Mouse (Mus musculus): ENCODE measurements around the gene Prkar1b. TPM values are rescaled to one million over a fixed set of nuclear protein-coding genes. Genes with fewer than 3 reads are reported as not detected.

Prkar1b gene
- polyA plus RNA-seq, 1 experiment from 2014 or later = 8.4 TPM

DNA sequence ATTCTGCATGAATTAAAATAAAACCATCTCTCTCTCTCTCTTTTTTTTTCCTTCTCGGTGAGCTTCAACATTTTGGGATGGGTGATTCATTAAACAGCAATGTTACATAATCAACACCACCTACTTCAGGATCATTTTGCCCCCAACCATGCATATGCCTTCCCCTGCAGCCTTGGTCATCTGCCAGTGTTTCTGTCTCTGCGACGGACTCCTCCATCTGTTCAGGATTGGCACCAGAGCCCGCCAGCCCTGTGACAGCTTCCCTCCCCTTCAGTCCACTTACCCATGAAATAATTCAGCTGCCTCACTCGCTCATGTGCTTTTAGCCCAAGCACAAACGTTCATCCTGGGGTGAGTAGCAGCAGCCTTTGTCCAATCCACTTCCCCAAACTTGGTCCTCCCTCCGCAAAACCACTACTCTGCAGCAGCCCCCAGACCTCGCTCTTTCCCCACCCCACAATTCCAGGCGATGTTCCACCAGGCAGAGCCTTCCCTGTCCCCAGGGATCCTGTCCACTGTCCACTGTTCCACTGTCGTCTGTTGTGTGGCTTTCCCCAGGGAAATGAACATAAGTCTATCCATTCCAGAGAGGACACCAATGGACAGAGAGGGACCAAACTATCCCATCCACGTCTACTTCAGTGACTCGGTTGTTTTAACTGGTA lies 11.4 kb downstream of the Prkar1b start:
- Histone ChIP-seq H3K4me3 (ENCODE audit: low read length) (no peak overlapping the region), H3K9ac (ENCODE audit: low read length) (no peak overlapping the region), H3K9me3 (replicated peaks; ENCODE audit: control insufficient read depth, low read length) (no peaks in the 10 kb centered on the region), H3K4me1 (ENCODE audit: control insufficient read depth, insufficient read depth, low read length) (peaks cover 6% of the 10 kb centered on the region; the same call in 1 of the 2 replicates), H3K4me2 (ENCODE audit: low read depth, low read length) (no peak overlapping the region), H3K27ac (ENCODE audit: low read length) (no peak overlapping the region), H3K27me3 (ENCODE audit: control insufficient read depth, insufficient read depth, low read length) (no peaks in the 10 kb centered on the region), H3K36me3 (ENCODE audit: control insufficient read depth, insufficient read depth) (no peaks in the 10 kb centered on the region)
- no peak for ATAC-seq (replicated peaks; ENCODE audit: extremely low read depth, insufficient read depth, low FRiP score)
- WGBS = 52% methylated on average over 12 of the region's 12 CpGs

DNA sequence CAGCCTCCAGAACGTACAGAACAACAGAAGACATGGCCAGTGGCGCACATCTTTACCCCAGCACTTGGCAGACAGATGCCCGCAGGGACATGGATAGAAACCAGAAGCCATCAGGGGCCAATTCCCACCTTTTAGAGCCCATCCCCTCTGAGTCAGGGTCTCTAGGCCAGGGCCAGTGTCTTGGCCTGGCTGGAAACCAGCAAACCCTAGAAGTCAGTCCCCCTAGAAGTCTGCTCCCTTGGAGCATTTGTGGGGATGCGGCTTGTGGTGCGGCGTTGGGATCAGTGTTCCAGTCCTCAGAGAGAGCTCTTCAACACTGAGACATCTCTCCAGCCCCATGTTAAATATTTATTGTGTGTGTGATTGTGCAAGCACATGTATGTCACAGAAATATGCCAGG lies 12.6 kb downstream of the Prkar1b start:
- WGBS = 85% methylated on average over 6 of the region's 6 CpGs
- Histone ChIP-seq H3K9ac (ENCODE audit: low read length) (no peak overlapping the region), H3K4me2 (ENCODE audit: low read depth, low read length) (no peak overlapping the region), H3K36me3 (ENCODE audit: control insufficient read depth, insufficient read depth) (no peaks in the 10 kb centered on the region), H3K4me3 (ENCODE audit: low read length) (no peak overlapping the region), H3K9me3 (replicated peaks; ENCODE audit: control insufficient read depth, low read length) (no peaks in the 10 kb centered on the region), H3K27ac (ENCODE audit: low read length) (no peak overlapping the region), H3K4me1 (ENCODE audit: control insufficient read depth, insufficient read depth, low read length) (peaks cover 6% of the 10 kb centered on the region; the same call in 1 of the 2 replicates), H3K27me3 (ENCODE audit: control insufficient read depth, insufficient read depth, low read length) (no peaks in the 10 kb centered on the region)
- ATAC-seq (replicated peaks; ENCODE audit: extremely low read depth, insufficient read depth, low FRiP score) = no peak

DNA sequence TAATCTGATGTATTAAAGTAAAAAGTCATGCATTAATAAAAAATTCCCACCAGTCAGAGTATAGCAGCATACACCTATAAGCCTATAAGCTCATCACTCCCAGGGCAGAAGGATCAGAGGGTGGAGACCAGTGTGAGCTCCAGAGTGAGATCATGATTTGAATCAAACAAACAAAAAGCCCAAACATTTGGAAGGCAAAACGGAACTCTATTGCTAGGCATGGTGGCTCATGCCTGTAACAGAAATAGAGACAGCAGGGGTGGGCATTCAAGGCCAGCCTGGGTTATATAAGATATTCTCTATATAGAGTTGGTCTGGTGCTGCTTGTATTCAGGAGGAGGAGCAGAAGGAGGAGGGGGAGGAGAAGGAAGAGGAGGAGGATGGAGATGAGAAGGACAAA lies 13.5 kb downstream of the Prkar1b start:
- Histone ChIP-seq H3K4me2 (ENCODE audit: low read depth, low read length) (no peak overlapping the region), H3K9me3 (replicated peaks; ENCODE audit: control insufficient read depth, low read length) (no peaks in the 10 kb centered on the region), H3K4me3 (ENCODE audit: low read length) (no peak overlapping the region), H3K27me3 (ENCODE audit: control insufficient read depth, insufficient read depth, low read length) (no peaks in the 10 kb centered on the region), H3K36me3 (ENCODE audit: control insufficient read depth, insufficient read depth) (no peaks in the 10 kb centered on the region), H3K4me1 (ENCODE audit: control insufficient read depth, insufficient read depth, low read length) (peaks cover 6% of the 10 kb centered on the region; the same call in 1 of the 2 replicates), H3K27ac (ENCODE audit: low read length) (no peak overlapping the region), H3K9ac (ENCODE audit: low read length) (no peak overlapping the region)
- 68% methylated on average over 1 of the region's 1 CpGs for WGBS
- no peak for ATAC-seq (replicated peaks; ENCODE audit: extremely low read depth, insufficient read depth, low FRiP score)

DNA sequence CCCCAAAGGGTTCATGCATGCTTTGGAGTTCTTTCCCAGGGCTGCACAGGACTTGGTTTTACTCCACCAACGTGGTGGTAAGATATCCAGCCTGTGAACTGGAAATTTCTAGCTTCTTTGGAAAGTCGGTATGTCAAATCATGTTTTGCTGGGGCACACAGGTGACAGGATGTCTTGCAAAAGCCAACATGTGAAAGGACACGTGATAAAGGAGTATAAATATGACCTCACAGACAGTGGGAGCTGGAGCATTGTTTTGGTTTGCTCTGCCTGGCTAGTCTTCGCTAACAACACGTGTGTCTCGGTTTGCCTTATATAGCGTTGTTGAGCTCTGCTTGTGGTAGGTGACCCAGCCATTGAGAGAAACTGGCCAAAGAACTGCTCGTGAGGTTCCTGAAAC lies 15.3 kb downstream of the Prkar1b start:
- Histone ChIP-seq H3K36me3 (ENCODE audit: control insufficient read depth, insufficient read depth) (no peaks in the 10 kb centered on the region), H3K9me3 (replicated peaks; ENCODE audit: control insufficient read depth, low read length) (no peaks in the 10 kb centered on the region)
- no peak for ATAC-seq (replicated peaks; ENCODE audit: extremely low read depth, insufficient read depth, low FRiP score)

DNA sequence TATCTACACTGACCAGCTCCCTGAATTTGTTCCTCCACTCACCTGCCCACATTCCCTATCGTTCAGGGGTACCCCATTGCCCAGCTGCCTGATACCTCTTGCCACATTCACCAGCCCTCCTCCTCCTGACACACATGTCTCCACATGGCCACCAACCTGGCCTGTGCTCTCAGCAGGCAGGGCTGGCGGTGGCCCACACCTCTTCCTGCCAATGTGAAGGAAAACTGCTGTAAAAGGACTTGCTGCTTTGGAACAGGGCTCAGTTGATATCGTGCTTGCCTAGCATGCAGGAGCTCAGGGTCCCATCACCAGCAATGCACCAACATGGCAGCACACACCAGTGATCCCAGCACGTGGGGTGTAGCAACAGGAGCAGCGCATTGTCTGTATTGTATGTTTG lies 19.4 kb downstream of the Prkar1b start:
- H3K36me3 ChIP-seq (ENCODE audit: control insufficient read depth, insufficient read depth) = no peaks in the 10 kb centered on the region
- H3K9me3 ChIP-seq (replicated peaks; ENCODE audit: control insufficient read depth, low read length) = no peaks in the 10 kb centered on the region
- H3K4me3 ChIP-seq (ENCODE audit: low read length) = no peak overlapping the region
- no peak overlapping the region for H3K4me2 ChIP-seq (ENCODE audit: low read depth, low read length)
- H3K27me3 ChIP-seq (ENCODE audit: control insufficient read depth, insufficient read depth, low read length) = peaks cover 9% of the 10 kb centered on the region
- H3K27ac ChIP-seq (ENCODE audit: low read length) = no peak overlapping the region
- WGBS = 74% methylated on average over 5 of the region's 5 CpGs
- H3K4me1 ChIP-seq (ENCODE audit: control insufficient read depth, insufficient read depth, low read length) = peaks cover 3% of the 10 kb centered on the region; the same call in 1 of the 2 replicates
- H3K9ac ChIP-seq (ENCODE audit: low read length) = no peak overlapping the region
- ATAC-seq (replicated peaks; ENCODE audit: extremely low read depth, insufficient read depth, low FRiP score) = no peak

More for the DNA sequence above, 15.3 kb downstream of the Prkar1b start:
- no peak overlapping the region for H3K27ac ChIP-seq (ENCODE audit: low read length)
- H3K27me3 ChIP-seq (ENCODE audit: control insufficient read depth, insufficient read depth, low read length) = peaks cover 9% of the 10 kb centered on the region
- H3K9ac ChIP-seq (ENCODE audit: low read length) = no peak overlapping the region
- H3K4me2 ChIP-seq (ENCODE audit: low read depth, low read length) = no peak overlapping the region
- no peaks in the 10 kb centered on the region for H3K4me1 ChIP-seq (ENCODE audit: control insufficient read depth, insufficient read depth, low read length)
- WGBS = 74% methylated on average over 8 of the region's 8 CpGs
- no peak overlapping the region for H3K4me3 ChIP-seq (ENCODE audit: low read length)

DNA sequence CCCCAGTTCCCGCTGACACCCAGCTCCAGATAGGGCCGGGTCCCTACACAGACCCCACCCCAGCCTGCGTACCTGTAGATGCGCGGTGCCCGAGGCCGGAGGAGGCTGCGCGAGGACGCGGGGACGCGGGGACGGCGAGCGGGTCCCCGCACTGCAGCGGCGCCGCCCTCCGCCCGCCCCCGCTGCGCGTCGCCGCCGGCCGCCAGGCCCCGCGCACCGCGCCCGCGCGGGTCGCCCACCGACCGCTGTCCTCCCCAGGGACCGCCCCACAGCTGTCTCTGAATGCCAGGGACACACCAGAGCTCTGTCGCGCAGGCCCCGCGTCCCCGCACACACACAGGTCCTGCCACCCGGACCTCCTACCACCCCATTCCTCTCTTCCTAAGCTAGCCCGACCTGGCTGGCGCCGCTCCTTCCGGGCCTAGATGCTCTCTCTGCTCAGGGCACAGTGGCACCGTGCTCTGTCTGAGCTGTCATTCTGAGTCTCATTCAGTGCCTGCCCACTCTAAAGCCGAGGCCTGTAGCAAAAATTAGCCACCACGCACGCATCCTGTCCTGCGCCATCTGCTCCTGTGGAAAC lies 20.1 kb downstream of the Prkar1b start:
- H3K9ac ChIP-seq (ENCODE audit: low read length) = peak overlapping the region; percentile 76
- H3K4me1 ChIP-seq (ENCODE audit: control insufficient read depth, insufficient read depth, low read length) = peaks cover 3% of the 10 kb centered on the region; the same call in 1 of the 2 replicates
- peaks cover 9% of the 10 kb centered on the region for H3K27me3 ChIP-seq (ENCODE audit: control insufficient read depth, insufficient read depth, low read length)
- H3K4me2 ChIP-seq (ENCODE audit: low read depth, low read length) = peak overlapping the region; percentile 95
- H3K4me3 ChIP-seq (ENCODE audit: low read length) = peak overlapping the region; percentile 62
- no peaks in the 10 kb centered on the region for H3K9me3 ChIP-seq (replicated peaks; ENCODE audit: control insufficient read depth, low read length)
- no peaks in the 10 kb centered on the region for H3K36me3 ChIP-seq (ENCODE audit: control insufficient read depth, insufficient read depth)
- peak; percentile 63 for ATAC-seq (replicated peaks; ENCODE audit: extremely low read depth, insufficient read depth, low FRiP score)
- H3K27ac ChIP-seq (ENCODE audit: low read length) = no peak overlapping the region
- 4% methylated on average over 55 of the region's 55 CpGs for WGBS

DNA sequence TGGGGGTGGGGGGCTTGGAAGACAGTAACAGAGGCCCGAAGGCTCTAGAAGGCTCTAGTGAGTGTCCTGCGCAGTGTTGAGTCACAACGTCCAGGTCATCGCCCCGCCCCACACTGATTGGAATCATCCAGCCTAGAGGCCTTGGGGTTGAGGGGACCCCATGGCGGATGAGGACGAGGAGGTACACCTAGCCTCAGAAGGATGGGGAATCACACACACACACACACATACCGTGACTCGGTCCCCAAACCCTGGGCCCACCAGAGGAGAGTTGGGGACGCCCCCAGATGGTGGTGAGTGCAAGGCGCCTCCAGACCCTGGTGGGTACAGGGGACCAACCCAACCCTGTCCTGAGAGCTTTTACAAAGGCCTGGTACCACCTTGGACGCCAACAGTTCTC lies 20.7 kb downstream of the Prkar1b start:
- 11% methylated on average over 12 of the region's 12 CpGs for WGBS
- Histone ChIP-seq H3K36me3 (ENCODE audit: control insufficient read depth, insufficient read depth) (no peaks in the 10 kb centered on the region), H3K9ac (ENCODE audit: low read length) (peak overlapping the region; percentile 76), H3K27ac (ENCODE audit: low read length) (no peak overlapping the region), H3K4me1 (ENCODE audit: control insufficient read depth, insufficient read depth, low read length) (peaks cover 3% of the 10 kb centered on the region; the same call in 1 of the 2 replicates), H3K4me2 (ENCODE audit: low read depth, low read length) (peak overlapping the region; percentile 95), H3K9me3 (replicated peaks; ENCODE audit: control insufficient read depth, low read length) (no peaks in the 10 kb centered on the region), H3K4me3 (ENCODE audit: low read length) (peak overlapping the region; percentile 62), H3K27me3 (ENCODE audit: control insufficient read depth, insufficient read depth, low read length) (peaks cover 9% of the 10 kb centered on the region)
- 0 out of 2 replicates have a peak, but pooled peaks have one; percentile 42 for ATAC-seq (replicated peaks; ENCODE audit: extremely low read depth, insufficient read depth, low FRiP score)

DNA sequence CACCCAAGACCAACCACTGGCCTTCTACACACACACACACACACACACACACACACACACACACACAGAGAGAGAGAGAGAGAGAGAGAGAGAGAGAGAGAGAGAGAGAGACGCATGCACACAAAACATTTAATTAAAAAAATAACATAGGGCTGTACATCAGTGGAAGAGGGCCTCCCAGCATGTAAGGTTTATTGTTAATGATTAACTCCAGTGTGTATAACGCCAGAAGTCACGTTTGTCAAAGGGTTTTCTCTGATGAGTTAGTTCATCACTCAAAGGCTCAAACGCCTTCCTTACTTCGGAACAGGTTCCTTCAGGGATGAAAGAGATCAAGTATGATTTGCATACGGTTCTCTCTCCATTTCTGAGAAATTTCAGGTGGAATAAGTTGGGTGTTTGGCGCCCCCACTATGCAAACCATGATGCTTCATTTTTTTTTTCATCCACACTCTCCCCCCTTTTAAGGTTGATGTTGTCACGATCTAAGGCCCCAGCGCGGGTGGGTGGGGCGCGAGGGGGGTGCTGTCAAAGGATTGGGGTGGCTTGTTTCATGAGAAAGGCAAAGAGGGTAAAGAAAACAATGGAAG lies 21.2 kb downstream of the Prkar1b start:
- Histone ChIP-seq H3K4me3 (ENCODE audit: low read length) (no peak overlapping the region; the same call in 1 of the 2 replicates), H3K4me1 (ENCODE audit: control insufficient read depth, insufficient read depth, low read length) (peaks cover 3% of the 10 kb centered on the region; the same call in 1 of the 2 replicates), H3K9me3 (replicated peaks; ENCODE audit: control insufficient read depth, low read length) (no peaks in the 10 kb centered on the region), H3K4me2 (ENCODE audit: low read depth, low read length) (peak overlapping the region; percentile 95), H3K27ac (ENCODE audit: low read length) (no peak overlapping the region), H3K27me3 (ENCODE audit: control insufficient read depth, insufficient read depth, low read length) (peaks cover 9% of the 10 kb centered on the region), H3K9ac (ENCODE audit: low read length) (no peak overlapping the region), H3K36me3 (ENCODE audit: control insufficient read depth, insufficient read depth) (no peaks in the 10 kb centered on the region)
- 49% methylated on average over 12 of the region's 12 CpGs for WGBS
- no peak for ATAC-seq (replicated peaks; ENCODE audit: extremely low read depth, insufficient read depth, low FRiP score)

DNA sequence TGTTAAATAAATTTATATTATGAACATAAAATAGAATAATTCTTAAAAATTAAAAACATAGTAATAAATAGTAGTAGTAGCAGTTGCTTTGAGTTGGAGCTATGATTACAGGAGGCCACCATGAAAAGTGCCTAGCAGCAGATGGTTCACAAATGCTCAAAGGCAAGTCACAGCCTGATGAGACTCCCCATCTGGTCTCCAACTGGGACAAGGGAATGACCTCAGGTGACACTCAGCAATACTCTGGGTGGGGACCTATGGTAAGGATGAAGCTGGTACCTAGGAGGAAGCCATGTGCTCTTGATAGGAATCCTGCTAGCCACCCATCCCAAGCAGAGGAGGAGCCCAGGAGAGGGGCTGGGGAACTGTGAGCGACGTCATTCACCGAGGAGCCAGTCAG lies 24.1 kb downstream of the Prkar1b start:
- H3K9me3 ChIP-seq (replicated peaks; ENCODE audit: control insufficient read depth, low read length) = no peaks in the 10 kb centered on the region; the same call in 1 of the 2 replicates
- H3K9ac ChIP-seq (ENCODE audit: low read length) = no peak overlapping the region
- H3K4me3 ChIP-seq (ENCODE audit: low read length) = no peak overlapping the region
- H3K36me3 ChIP-seq (ENCODE audit: control insufficient read depth, insufficient read depth) = no peaks in the 10 kb centered on the region
- no peak for ATAC-seq (replicated peaks; ENCODE audit: extremely low read depth, insufficient read depth, low FRiP score)
- no peak overlapping the region for H3K4me2 ChIP-seq (ENCODE audit: low read depth, low read length)
- 76% methylated on average over 3 of the region's 3 CpGs for WGBS
- peaks cover 3% of the 10 kb centered on the region; the same call in 1 of the 2 replicates for H3K4me1 ChIP-seq (ENCODE audit: control insufficient read depth, insufficient read depth, low read length)
- H3K27me3 ChIP-seq (ENCODE audit: control insufficient read depth, insufficient read depth, low read length) = peaks cover 9% of the 10 kb centered on the region
- H3K27ac ChIP-seq (ENCODE audit: low read length) = no peak overlapping the region
